Mouse (Mus musculus): ENCODE measurements at regions not wholly inside any gene's neighbourhood (a gene's known extent, or its start where the extent isn't known, plus 50 kb on each side); places are given as distances from the start of the nearest gene placed in this dataset.

DNA sequence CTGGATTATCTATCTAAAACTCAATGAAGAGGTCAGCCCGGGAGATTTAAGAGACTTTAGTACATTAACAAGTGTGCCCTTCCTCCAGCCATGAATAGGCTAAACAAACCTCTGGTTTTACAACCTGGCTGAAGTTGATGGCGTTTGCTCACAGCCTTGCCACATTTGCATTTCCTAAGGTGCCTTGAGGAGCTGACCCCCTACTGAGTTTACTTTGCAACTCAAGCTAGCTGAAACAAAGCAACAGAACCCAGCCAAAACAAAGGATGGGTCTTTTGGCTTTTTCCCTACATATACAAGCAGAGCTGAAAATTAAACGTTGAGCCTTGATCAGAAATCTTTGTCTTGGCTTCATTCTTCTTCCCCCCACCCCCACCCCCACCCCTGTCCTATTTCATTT is 51.7 kb upstream of the Hpf1 start:
- DNase-seq (ENCODE audit: low spot score in 2 of 2) = no peak
